Mouse (Mus musculus) CH12.LX (cell line): ENCODE measurements at regions not wholly inside any gene's neighbourhood (a gene's known extent, or its start where the extent isn't known, plus 50 kb on each side); places are given as distances from the start of the nearest gene placed in this dataset.

Experiments used
- CHD2 ChIP-seq: IDR thresholded peaks from 2 replicates; pipeline ENCODE4 v1.6.1; 2011; ENCODE audit warnings: low read length, improper control_type of control experiment
- CTCF ChIP-seq, 2 experiments: IDR thresholded peaks in 1 of 2; conservative IDR thresholded peaks in 1 of 2; 2 replicates each; pipeline ENCODE4 v1.5.1; 2011 to 2012; ENCODE audit warnings: low read depth in 2 of 2, low read length in 2 of 2, improper control_type of control experiment in 1 of 2, inconsistent platforms in 1 of 2, mild to moderate bottlenecking in 1 of 2, moderate library complexity in 1 of 2
- EP300 ChIP-seq: IDR thresholded peaks from 2 replicates; pipeline ENCODE4 v1.6.1; 2011; ENCODE audit warnings: low read length, improper control_type of control experiment
- HCFC1 ChIP-seq: IDR thresholded peaks from 2 replicates; pipeline ENCODE4 v1.6.1; 2012; ENCODE audit warnings: low read depth, mild to moderate bottlenecking, inconsistent platforms, low read length, improper control_type of control experiment
- MAZ ChIP-seq: IDR thresholded peaks from 2 replicates; pipeline ENCODE4 v1.6.1; 2012; ENCODE audit warnings: low read depth, mild to moderate bottlenecking, inconsistent platforms, low read length, improper control_type of control experiment, moderate library complexity
- MXI1 ChIP-seq: IDR thresholded peaks from 2 replicates; pipeline ENCODE4 v1.6.1; 2011; ENCODE audit warnings: mild to moderate bottlenecking, low read depth, low read length, improper control_type of control experiment
- NELFE ChIP-seq: IDR thresholded peaks from 2 replicates; pipeline ENCODE4 v1.6.1; 2011; ENCODE audit warnings: low read depth, low read length, improper control_type of control experiment
- POLR2A ChIP-seq: IDR thresholded peaks from 2 replicates; pipeline ENCODE4 v1.6.1; 2011; ENCODE audit warnings: low read depth, mild to moderate bottlenecking, improper control_type of control experiment, low read length
- POLR2AphosphoS2 ChIP-seq: IDR thresholded peaks from 2 replicates; pipeline ENCODE4 v1.6.1; 2011; ENCODE audit warnings: low read depth, low read length, improper control_type of control experiment
- TCF12 ChIP-seq: IDR thresholded peaks from 2 replicates; pipeline ENCODE4 v1.6.1; 2014; ENCODE audit warnings: low read depth, mild to moderate bottlenecking, inconsistent platforms, low read length, improper control_type of control experiment
- USF1 ChIP-seq: IDR thresholded peaks from 2 replicates; pipeline ENCODE4 v1.6.1; 2014; ENCODE audit warnings: low read depth, mild to moderate bottlenecking, inconsistent platforms, low read length, improper control_type of control experiment
- ZKSCAN1 ChIP-seq: IDR thresholded peaks from 2 replicates; pipeline ENCODE4 v1.6.1; 2012; ENCODE audit warnings: low read depth, inconsistent platforms, low read length, improper control_type of control experiment, borderline replicate concordance
- ZNF384 ChIP-seq: IDR thresholded peaks from 2 replicates; pipeline ENCODE4 v1.6.1; 2012; ENCODE audit warnings: low read depth, low read length, improper control_type of control experiment, inconsistent platforms

- TF ChIP-seq CTCF (conservative IDR thresholded peaks at IDR 0.05 in 1 of 2, IDR thresholded peaks at IDR 0.05 in 1 of 2; ENCODE audit: low read depth in 2 of 2, low read length in 2 of 2) = no peak
- TF ChIP-seq MAZ = no peak
- TF ChIP-seq POLR2AphosphoS2 = no peak
- TF ChIP-seq HCFC1 = no peak
- no peak for TF ChIP-seq EP300
- TF ChIP-seq TCF12 = no peak
- no peak for TF ChIP-seq CHD2
- TF ChIP-seq USF1 = no peak
- TF ChIP-seq ZKSCAN1 = no peak
- no peak for TF ChIP-seq MXI1
- no peak for TF ChIP-seq NELFE
- no peak for TF ChIP-seq ZNF384
- no peak for TF ChIP-seq POLR2A
Observed at GRCm38 (mm10) chr13:75389211-75389610, 299.6 kb downstream of the Pcsk1 start.
